In the genomic region with DNA sequence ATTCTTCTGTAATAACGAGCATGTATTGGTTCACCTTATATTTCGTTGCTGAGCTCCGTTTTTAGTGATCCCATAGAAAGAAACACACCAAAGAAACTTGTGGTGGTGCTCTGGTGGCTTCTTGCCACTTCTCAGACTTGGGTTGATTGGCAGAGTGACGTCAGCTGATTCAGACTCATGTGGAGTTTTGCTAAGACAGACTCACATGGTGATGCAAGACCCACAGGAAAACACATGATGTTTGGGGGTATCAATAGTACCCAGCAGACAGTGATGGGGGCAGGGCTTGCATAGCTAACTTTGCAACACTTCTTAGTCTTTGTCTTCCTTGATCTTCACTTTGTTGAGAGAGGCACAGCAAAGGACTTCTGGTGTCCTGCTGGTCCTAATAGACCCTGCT, we compare ENCODE assay signal across 26 mouse cellular contexts. TPM values are rescaled to one million over a fixed set of nuclear protein-coding genes. Genes with fewer than 3 reads are reported as not detected.
DNase-seq lines count a peak whose midpoint lies in the region; ATAC-seq and TF ChIP-seq lines count a peak whose summit lies in the region.
"Had no signal": no experiment of that assay in that cellular context is flagged by ENCODE, and none has a peak within 500 bp of the region (broad histone marks: within the 10 kb centered on the region; RNA-seq: fewer than 3 reads in every experiment).

No protein-coding gene starts in this region.

- 86% methylated on average over 4 of the region's 4 CpGs for WGBS in lung, adult 2 months

- TF ChIP-seq POLR2A in lung, adult 2 months (IDR thresholded peaks at IDR 0.05; ENCODE audit: borderline replicate concordance, extremely low read depth, low read depth, low read length): no peak

- no peak overlapping the region for H3K4me3 ChIP-seq in lung, adult 2 months (replicated peaks; ENCODE audit: extremely low read depth, low read depth, low read length)
- H3K4me3 ChIP-seq: gastrocnemius, adult 2 months; heart, embryonic 12.5 days; heart, embryonic 15.5 days; hindbrain, embryonic 10.5 days had no signal

- no peak for TF ChIP-seq CTCF in lung, adult 2 months (IDR thresholded peaks at IDR 0.05; ENCODE audit: insufficient read depth, low read length)

- DNase-seq in lung, adult 18-20 months: peak; percentile 24 to 25
- no peak for DNase-seq in lung, adult 2 months
- DNase-seq in lung, postnatal 36 days: peak; percentile 71
- no peak for DNase-seq in lung, postnatal 14 days
- DNase-seq in 416B (ENCODE audit: low read depth): peak; percentile 68
- DNase-seq in right cerebral cortex, postnatal 4 days: no peak
- DNase-seq in left cerebral cortex, adult 11 months (ENCODE audit: low spot score): no peak
- DNase-seq: adrenal gland, adult 2 months; adrenal gland, postnatal 14 days; B cell, adult 2 months; cerebellum, adult 11-12 months; cerebellum, adult 9-10 months; cerebellum, postnatal 14 days; forebrain, postnatal 0 days; gastrocnemius, adult 2 months; gastrocnemius, postnatal 14 days; heart, adult 18-20 months; heart, postnatal 10 days; heart, postnatal 36 days had no signal

- peaks cover 11% of the 10 kb centered on the region for H3K4me1 ChIP-seq in lung, adult 2 months (ENCODE audit: control insufficient read depth, insufficient read depth, low read length)
- H3K4me1 ChIP-seq: heart, embryonic 12.5 days; heart, embryonic 15.5 days; hindbrain, embryonic 10.5 days had no signal

- peak; percentile 34 for ATAC-seq in granulocyte monocyte progenitor cell, adult 5-6 weeks (replicated peaks; ENCODE audit: poor library complexity, severe bottlenecking)
- ATAC-seq: forebrain, postnatal 0 days; hindbrain, postnatal 0 days had no signal

RNA-seq across cellular contexts. Expression of gene Tbc1d9, which starts 20.6 kb away (rescaled TPM):
- polyA plus RNA-seq in lung, adult 2 months (2012; rRNA removed): 21.9 and 22.7 TPM in 2 replicates
- 0.30 TPM in 1 of 2 replicates, not detected in the other for total RNA-seq in granulocyte monocyte progenitor cell, adult 5-6 weeks (2014; fragmentation: Nextera tagmentation)
- total RNA-seq in granulocyte monocyte progenitor cell, adult 5-6 weeks (2017): 0.60 and 1.8 TPM in 2 replicates
- polyA plus RNA-seq: G1E had no signal

RNA-seq across cellular contexts. Expression of gene Gm10645, which starts 21.4 kb away (rescaled TPM):
- 0.67 and 1.4 TPM in 2 replicates for polyA plus RNA-seq in lung, adult 2 months (2012; rRNA removed)
- total RNA-seq in granulocyte monocyte progenitor cell, adult 5-6 weeks (2014; fragmentation: Nextera tagmentation): not detected in 2 replicates
- total RNA-seq in granulocyte monocyte progenitor cell, adult 5-6 weeks (2017): not detected in 2 replicates
- total RNA-seq: adrenal gland, postnatal 14 days; G1E; gastrocnemius, adult 2 months; gastrocnemius, postnatal 14 days; gastrocnemius, postnatal 4 days; heart, adult 18-20 months; heart, postnatal 36 days had no signal
- polyA plus RNA-seq: G1E had no signal

Comparison
In these comparisons a context has a peak if more than half of its experiments do, and no peak if none do; other contexts are left out.
1. DNase-seq: peak in lung, adult 18-20 months (2 of 2), lung, postnatal 36 days (single experiment) and 416B (single experiment); none in lung, adult 2 months (single experiment), lung, postnatal 14 days (single experiment), right cerebral cortex, postnatal 4 days (single experiment) and left cerebral cortex, adult 11 months (single experiment).